ENCODE assay signal across 8 mouse cellular contexts in genomic region chr2:156312297-156312897, GRCm38 (mm10). TPM values are rescaled to one million over a fixed set of nuclear protein-coding genes. Genes with fewer than 3 reads are reported as not detected.
DNase-seq lines count a peak whose midpoint lies in the region; ATAC-seq lines count a peak whose summit lies in the region.

TSS of gene Cnbd2 (plus strand) at chr2:156312299.
TSS of gene Scand1 (minus strand) at chr2:156312704.

- peak within 1 kb of the TSS; percentile 97 for H3K27ac ChIP-seq in hindbrain, embryonic 14.5 days

- H3K4me1 ChIP-seq in hindbrain, embryonic 14.5 days (replicated peaks; ENCODE audit: control insufficient read depth, insufficient read depth, low read length), result peaks cover 13% of the 10 kb centered on the region; the same call in 1 of the 2 replicates

- peak; percentile 92 for ATAC-seq in hindbrain, embryonic 14.5 days (ENCODE audit: low FRiP score)

- peak within 1 kb of the TSS; percentile 97 for H3K9ac ChIP-seq in hindbrain, embryonic 14.5 days

- peaks cover 16% of the 10 kb centered on the region; the same call in 1 of the 2 replicates for H3K36me3 ChIP-seq in hindbrain, embryonic 14.5 days (replicated peaks; ENCODE audit: control insufficient read depth, insufficient read depth)

- H3K4me2 ChIP-seq in hindbrain, embryonic 14.5 days (replicated peaks), result peak within 1 kb of the TSS; percentile 86

- WGBS in hindbrain, embryonic 14.5 days, result under 1% methylated on average over 49 of the region's 49 CpGs

- no peaks in the 10 kb centered on the region for H3K27me3 ChIP-seq in hindbrain, embryonic 14.5 days (ENCODE audit: control insufficient read depth, insufficient read depth, low read length)

- H3K4me3 ChIP-seq in hindbrain, embryonic 14.5 days (replicated peaks; ENCODE audit: low read length), result peak within 1 kb of the TSS; percentile 94

- peak; percentile 87 for DNase-seq in NIH3T3 (ENCODE audit: low read depth)
- peak; percentile 90 to 91 for DNase-seq in cerebellum, postnatal 10 days
- peak; percentile 74 to 77 for DNase-seq in frontal cortex, postnatal 14 days (ENCODE audit: low spot score in 2 of 2)
- peak; percentile 81 for DNase-seq in hindbrain, embryonic 14.5 days (ENCODE audit: low spot score)
- peak; percentile 86 to 87 for DNase-seq in layer of hippocampus, postnatal 36 days
- DNase-seq in lung, postnatal 36 days, result peak; percentile 89
- DNase-seq in retina, postnatal 1 day, result peak; percentile 92
- DNase-seq in urinary bladder, adult 18-20 months (ENCODE audit: low spot score in 2 of 2), result peak; percentile 79 to 84

- H3K9me3 ChIP-seq in hindbrain, embryonic 14.5 days (ENCODE audit: control insufficient read depth, low read length), result no peaks in the 10 kb centered on the region

RNA-seq across cellular contexts. Expression of gene Cnbd2, which starts in this region (rescaled TPM):
- polyA plus RNA-seq in hindbrain, embryonic 14.5 days (2014; fragmentation: Nextera tagmentation; extraction: Ambion mirVana), result 5.8 and 8.0 TPM in 2 replicates
- 1 to 10 TPM; 3.9 to 5.7 TPM for total RNA-seq in layer of hippocampus, postnatal 36 days (2021)

RNA-seq across cellular contexts. Expression of gene Scand1, which starts in this region (rescaled TPM):
- polyA plus RNA-seq in hindbrain, embryonic 14.5 days (2014; fragmentation: Nextera tagmentation; extraction: Ambion mirVana), result 93.0 and 104 TPM in 2 replicates
- total RNA-seq in layer of hippocampus, postnatal 36 days (2021), result 10 to 100 TPM; 89.5 to 94.7 TPM

Comparison
In these comparisons a context has a peak if more than half of its experiments do, and no peak if none do; other contexts are left out.
1. Peak in every context shown above with its lines: DNase-seq, ATAC-seq, H3K4me3 ChIP-seq and H3K27ac ChIP-seq.